Mouse (Mus musculus) heart, postnatal 0 days (tissue): ENCODE results near the gene Dcakd. TPM values are rescaled to one million over a fixed set of nuclear protein-coding genes. Genes with fewer than 3 reads are reported as not detected.

ENCODE experiments used
- ATAC-seq: fragments of 200-750 bp; cut with Nextera tagmentation; 2 replicates; pipeline ENCODE4 v1.8.0; 2017; ENCODE audit warnings: low read depth, moderate number of reproducible peaks, moderate library complexity; ENCODE audit not compliant: insufficient read depth
- DNase-seq: peaks from one replicate; pipeline ENCODE4 v3.0.0-alpha.2; 2016; ENCODE audit warnings: low spot score
- H3K27ac ChIP-seq: fragments of 300-500 bp; sonication (generic); 2 replicates; pipeline ENCODE4 v1.5.1; 2014; ENCODE audit warnings: low read depth, mild to moderate bottlenecking
- H3K27me3 ChIP-seq: fragments of 300-500 bp; sonication (generic); 2 replicates; pipeline ENCODE4 v1.6.1; 2014; ENCODE audit warnings: low read length, mixed read lengths; ENCODE audit not compliant: control insufficient read depth, insufficient read depth
- H3K36me3 ChIP-seq: fragments of 300-500 bp; sonication (generic); replicated peaks from 2 replicates; pipeline ENCODE4 v1.6.1; 2014; ENCODE audit warnings: low read length, mixed read lengths; ENCODE audit not compliant: control insufficient read depth, insufficient read depth
- H3K4me1 ChIP-seq: fragments of 300-500 bp; sonication (generic); 2 replicates; pipeline ENCODE4 v1.6.1; 2014; ENCODE audit warnings: antibody characterized with exemption; ENCODE audit not compliant: control insufficient read depth, insufficient read depth
- H3K4me2 ChIP-seq: fragments of 300-500 bp; sonication (generic); 2 replicates; pipeline ENCODE4 v1.6.1; 2014; ENCODE audit warnings: low read depth, mild to moderate bottlenecking, low read length, moderate library complexity
- H3K4me3 ChIP-seq: fragments of 300-500 bp; sonication (generic); 2 replicates; pipeline ENCODE4 v1.5.1; 2014; ENCODE audit warnings: low read depth, low read length
- H3K9ac ChIP-seq: fragments of 300-500 bp; sonication (generic); replicated peaks from 2 replicates; pipeline ENCODE4 v1.6.1; 2014; ENCODE audit warnings: low read depth, low read length, mixed read lengths
- H3K9me3 ChIP-seq: fragments of 300-500 bp; sonication (generic); replicated peaks from 2 replicates; pipeline ENCODE4 v1.6.1; 2016; ENCODE audit warnings: low read length; ENCODE audit not compliant: control insufficient read depth
- CTCF ChIP-seq: IDR thresholded peaks from 2 replicates; pipeline ENCODE4 v1.5.1; 2016; ENCODE audit warnings: antibody characterized with exemption, control low read depth, low read depth
- EP300 ChIP-seq: IDR thresholded peaks from 2 replicates; pipeline ENCODE4 v1.6.1; 2016; ENCODE audit warnings: antibody characterized with exemption, low read depth
- WGBS: fragments of 180-500 bp; shearing (Covaris S2); extraction: QIAGEN DNeasy Blood & Tissue Kit; methylation state at CpG from one replicate; pipeline ENCODE4 v1.1.7; 2014; 5-methylcytosine and 5-hydroxymethylcytosine counted together
- polyA plus RNA-seq: library from polyadenylated mRNA; unstranded; fragments of >200 nt; fragmentation: Nextera tagmentation; extraction: Ambion mirVana; gene quantifications from 2 replicates; pipeline ENCODE4 v1.2.1, GENCODE M21; 2015
- total RNA-seq: library from RNA; depleted of rRNA; stranded (reverse); fragments of >200 nt; gene quantifications from 2 replicates; pipeline ENCODE4 v1.2.3, GENCODE M21; 2014; ENCODE audit warnings: low replicate concordance

Gene Dcakd
- total and polyA plus RNA-seq, 2 experiments from 2014 or later: 45.2 to 64.0 TPM

GRCm38 (mm10) chr11:102963855-102964546, 64.1 kb downstream of the Dcakd start:
- Histone ChIP-seq H3K36me3 (no peaks in the 10 kb centered on the region), H3K4me2 (no peak overlapping the region), H3K9ac (no peak overlapping the region), H3K27me3 (peaks cover 28% of the 10 kb centered on the region), H3K4me1 (peaks cover 6% of the 10 kb centered on the region; the same call in 1 of the 2 replicates), H3K27ac (no peak overlapping the region), H3K4me3 (no peak overlapping the region), H3K9me3 (no peaks in the 10 kb centered on the region)
- TF ChIP-seq CTCF: no peak
- no peak for TF ChIP-seq EP300
- no peak for ATAC-seq
- DNase-seq: no peak
- 24% methylated on average over 24 of the region's 24 CpGs for WGBS

- no peak for ATAC-seq
- WGBS: 22% methylated on average over 16 of the region's 16 CpGs
- no peak overlapping the region for H3K27ac ChIP-seq
- no peaks in the 10 kb centered on the region for H3K36me3 ChIP-seq
- no peak overlapping the region for H3K4me3 ChIP-seq
- H3K9me3 ChIP-seq: no peaks in the 10 kb centered on the region
- peaks cover 28% of the 10 kb centered on the region for H3K27me3 ChIP-seq
- no peak overlapping the region for H3K4me2 ChIP-seq
- H3K9ac ChIP-seq: peak overlapping the region; percentile 17; the same call in 1 of the 2 replicates
- peaks cover 6% of the 10 kb centered on the region; the same call in 1 of the 2 replicates for H3K4me1 ChIP-seq
- DNase-seq: no peak
- TF ChIP-seq EP300 (no peak), CTCF (no peak)
Observed at GRCm38 (mm10) chr11:102963246-102963854, 64.8 kb downstream of the Dcakd start.

- Histone ChIP-seq H3K9ac (no peak overlapping the region), H3K27me3 (peaks cover 28% of the 10 kb centered on the region), H3K4me2 (no peak overlapping the region), H3K4me1 (peaks cover 6% of the 10 kb centered on the region; the same call in 1 of the 2 replicates), H3K4me3 (no peak overlapping the region), H3K9me3 (no peaks in the 10 kb centered on the region), H3K27ac (no peak overlapping the region), H3K36me3 (no peaks in the 10 kb centered on the region)
- no peak for TF ChIP-seq EP300
- TF ChIP-seq CTCF: no peak
- no peak for DNase-seq
- ATAC-seq: no peak
- WGBS: 53% methylated on average over 7 of the region's 7 CpGs
Observed at GRCm38 (mm10) chr11:102962861-102963245, 65.3 kb downstream of the Dcakd start.

- Histone ChIP-seq H3K27me3 (peaks cover 18% of the 10 kb centered on the region), H3K9ac (no peak overlapping the region), H3K27ac (no peak overlapping the region), H3K9me3 (no peaks in the 10 kb centered on the region), H3K4me3 (no peak overlapping the region), H3K36me3 (no peaks in the 10 kb centered on the region), H3K4me1 (peaks cover 6% of the 10 kb centered on the region; the same call in 1 of the 2 replicates), H3K4me2 (no peak overlapping the region)
- 93% methylated on average over 4 of the region's 4 CpGs for WGBS
- TF ChIP-seq EP300 (no peak), CTCF (no peak)
- ATAC-seq (no peak), DNase-seq (no peak)
Observed at GRCm38 (mm10) chr11:102961082-102961481, 67.1 kb downstream of the Dcakd start.

- Histone ChIP-seq H3K9me3 (no peaks in the 10 kb centered on the region), H3K4me2 (no peak overlapping the region), H3K4me1 (peaks cover 10% of the 10 kb centered on the region; the same call in 1 of the 2 replicates), H3K4me3 (no peak overlapping the region), H3K27ac (no peak overlapping the region), H3K36me3 (no peaks in the 10 kb centered on the region), H3K9ac (no peak overlapping the region), H3K27me3 (peaks cover 8% of the 10 kb centered on the region)
- ATAC-seq (no peak), DNase-seq (no peak)
- TF ChIP-seq CTCF (no peak), EP300 (no peak)
- 80% methylated on average over 1 of the region's 1 CpGs for WGBS
Observed at GRCm38 (mm10) chr11:102958870-102959269, 69.3 kb downstream of the Dcakd start.
